Mouse (Mus musculus) yolk sac, embryonic 10.5 days (tissue): ENCODE measurements around the gene Dop1b.
"Not testable (repeated sequence)": the region's sequence is repeated elsewhere in the genome, so short reads cannot be mapped to it uniquely, and the experiment has no call there.

Experiments
- DNase-seq: peaks from one replicate; pipeline ENCODE4 v3.0.0-alpha.2; 2017; ENCODE audit warnings: low spot score

Gene Dop1b

GRCm38 (mm10) chr16:93711411-93712188 is at the start of gene Dop1b:
Gene Dop1b (plus strand): TSS chr16:93711904.
- DNase-seq = peak; percentile 100

GRCm38 (mm10) chr16:93667976-93668375 is 43.7 kb upstream of the Dop1b start:
- no peak for DNase-seq

DNA sequence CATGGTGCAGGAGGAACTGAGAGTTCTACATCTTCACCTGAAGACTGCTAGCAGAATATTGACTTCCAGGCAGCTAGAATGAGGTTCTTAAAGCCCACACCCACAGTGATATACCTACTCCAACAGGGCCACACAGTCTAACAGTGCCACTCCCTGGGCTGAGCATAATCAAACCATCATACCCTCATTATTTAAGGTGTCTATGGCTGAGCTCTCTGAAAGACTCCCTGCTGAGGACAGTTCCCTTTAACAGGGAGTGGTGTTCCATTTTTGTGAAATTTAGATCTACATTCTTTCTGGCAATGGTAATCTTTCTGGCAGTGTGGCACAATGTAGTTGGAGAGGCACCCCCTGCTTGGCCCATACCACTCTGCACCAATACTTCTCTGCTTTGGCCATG is 42.2 kb upstream of the Dop1b start:
- DNase-seq = no peak

- DNase-seq = not testable (repeated sequence)
Observed at GRCm38 (mm10) chr16:93670466-93670865, 41.2 kb upstream of the Dop1b start.

GRCm38 (mm10) chr16:93671064-93671463 is 40.6 kb upstream of the Dop1b start:
- DNase-seq = no peak

DNA sequence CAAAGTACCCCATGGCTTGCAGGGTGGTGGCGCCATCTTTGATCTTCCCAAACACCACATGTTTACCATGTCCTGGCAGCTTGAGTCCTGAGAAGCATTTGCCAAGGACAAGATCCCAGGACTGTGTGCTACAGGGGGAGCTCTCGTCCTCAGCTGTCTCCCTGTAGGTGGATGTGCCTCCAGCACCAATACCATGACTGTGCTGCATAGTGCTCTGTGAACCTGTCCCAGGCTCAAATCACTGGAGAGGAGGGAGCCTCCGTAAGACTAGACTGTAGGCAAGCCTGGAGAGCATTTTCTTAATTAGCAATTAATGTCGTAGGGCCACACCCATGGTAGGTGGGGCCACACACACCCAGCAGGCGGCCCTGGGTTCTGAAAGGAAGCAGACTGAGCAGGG is 35.3 kb upstream of the Dop1b start:
- DNase-seq = no peak

DNA sequence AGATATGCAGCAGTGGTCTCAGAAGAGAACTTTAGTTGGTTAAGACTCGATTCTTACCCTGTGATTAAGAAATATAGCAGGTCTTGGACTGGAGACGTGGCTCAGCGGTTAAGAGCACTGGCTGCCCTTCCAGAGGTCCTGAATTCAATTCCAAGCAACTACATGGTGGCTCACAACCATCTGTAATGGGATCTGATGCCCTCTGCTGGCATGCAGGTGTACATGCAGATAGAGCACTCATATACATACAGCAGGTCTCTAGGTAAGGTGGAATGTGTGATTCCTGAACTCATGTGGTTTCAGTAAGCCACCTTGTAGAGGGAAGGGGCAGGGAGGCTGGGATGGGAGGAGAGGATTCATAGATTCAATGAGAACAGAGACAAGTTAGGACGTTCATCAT is 33.5 kb upstream of the Dop1b start:
- DNase-seq = no peak

DNA sequence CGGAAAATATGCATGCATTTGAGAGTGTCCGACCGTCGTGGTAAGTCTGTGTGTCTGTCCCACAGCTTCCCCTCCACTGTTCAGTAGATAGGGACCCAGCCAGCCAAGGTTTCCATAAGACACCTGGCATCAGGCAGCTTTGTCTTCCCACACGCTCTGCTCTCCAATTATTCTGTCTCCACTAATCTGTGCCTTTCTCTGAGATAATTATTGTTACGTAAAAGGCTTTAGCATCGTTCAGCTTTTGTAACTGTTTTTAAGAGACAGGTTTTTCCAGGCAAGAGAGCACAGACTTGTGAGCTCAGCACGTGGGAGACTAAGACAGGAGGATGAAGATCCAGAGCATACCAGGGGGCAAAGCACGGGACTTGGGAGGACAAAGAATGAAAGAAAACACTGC is 32.5 kb upstream of the Dop1b start:
- no peak for DNase-seq

DNA sequence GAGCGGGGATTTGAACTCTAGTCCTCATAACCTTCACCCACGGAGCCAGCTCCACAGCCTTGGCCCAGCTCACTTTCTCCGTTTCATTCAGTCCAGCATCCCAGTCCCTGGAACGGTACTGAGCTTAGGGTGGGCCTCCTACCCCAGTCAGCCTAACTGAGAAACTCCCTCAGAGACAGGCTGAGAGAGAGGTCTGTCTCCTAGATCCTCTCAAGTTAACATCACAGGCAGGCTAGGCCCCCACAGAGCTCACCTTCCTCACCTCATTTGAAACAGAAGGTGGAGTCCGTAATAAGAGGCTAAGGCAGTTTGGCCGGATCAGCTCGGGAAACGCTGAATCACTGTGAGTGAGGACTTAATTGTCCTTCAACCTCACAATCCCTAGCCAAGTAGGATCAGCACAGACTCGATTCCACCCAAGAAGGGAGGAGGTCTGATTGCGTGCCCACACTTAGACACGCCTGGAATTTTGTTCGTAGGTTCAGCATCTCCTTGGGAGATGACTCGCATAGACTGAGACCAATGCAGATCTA is 29.5 kb upstream of the Dop1b start:
- DNase-seq = no peak

GRCm38 (mm10) chr16:93682689-93683507 is 28.8 kb upstream of the Dop1b start, which contains the start of gene Cbr3:
Gene Cbr3 (plus strand): TSS chr16:93683215.
- DNase-seq = peak; percentile 78

DNA sequence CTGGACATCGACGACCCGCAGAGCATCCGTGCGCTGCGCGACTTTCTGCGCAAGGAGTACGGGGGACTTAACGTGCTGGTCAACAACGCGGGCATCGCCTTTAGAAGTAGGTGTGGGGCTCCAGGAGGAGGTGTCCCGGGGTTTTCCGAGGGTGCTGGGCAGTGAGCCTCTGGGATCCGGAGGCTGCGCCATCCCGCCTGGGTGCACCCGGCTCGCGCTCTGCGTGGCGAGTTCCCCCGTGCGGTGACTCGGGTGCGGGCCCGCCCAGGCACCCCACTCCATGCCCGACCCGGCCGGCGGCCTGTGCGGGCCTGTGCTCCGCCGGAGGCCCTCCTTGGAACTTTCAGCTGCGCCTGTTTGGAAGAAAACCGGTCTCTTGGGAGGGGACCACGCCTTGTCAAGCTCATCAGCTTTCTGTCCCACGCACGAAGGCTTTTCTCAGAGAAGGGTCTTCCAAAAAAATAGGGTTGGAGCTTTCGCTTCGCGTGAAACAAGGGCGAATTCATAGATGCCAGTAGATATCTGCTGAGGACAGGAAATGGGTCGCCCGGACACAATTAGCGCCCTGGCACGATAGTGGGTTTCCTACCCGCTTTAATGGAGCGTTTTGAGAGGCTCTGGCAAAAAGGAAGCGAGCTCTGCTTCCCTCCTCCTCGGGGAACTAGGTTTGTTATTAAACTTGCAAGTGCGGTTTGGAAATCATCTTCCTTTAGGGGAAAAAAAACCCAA is 28.0 kb upstream of the Dop1b start:
- no peak for DNase-seq

DNA sequence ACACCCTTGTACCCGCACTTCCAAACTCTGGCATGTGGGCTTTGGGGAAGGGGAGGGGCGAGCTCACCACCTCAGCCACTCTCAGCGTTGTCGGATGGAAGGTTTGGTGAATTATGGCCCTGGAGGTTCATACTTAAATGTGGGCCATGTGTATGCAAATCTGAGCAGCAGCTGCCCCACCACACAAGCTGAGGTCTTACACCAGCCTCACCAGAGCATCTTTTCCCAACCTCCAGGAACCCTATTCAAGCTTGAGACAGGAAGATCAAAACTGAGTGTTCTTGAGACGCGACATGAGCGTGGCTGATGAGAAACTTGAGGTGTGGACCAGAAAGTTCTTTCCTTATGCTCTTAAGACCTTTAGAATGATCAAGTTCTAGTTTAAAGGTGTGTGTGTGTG is 27.3 kb upstream of the Dop1b start:
- DNase-seq = no peak

GRCm38 (mm10) chr16:93685783-93686182 is 25.9 kb upstream of the Dop1b start:
- not testable (repeated sequence) for DNase-seq

- DNase-seq = no peak
Observed at GRCm38 (mm10) chr16:93686421-93686820, 25.3 kb upstream of the Dop1b start.

GRCm38 (mm10) chr16:93686945-93687344 is 24.8 kb upstream of the Dop1b start:
- peak; percentile 18 for DNase-seq

GRCm38 (mm10) chr16:93691206-93691841 is 20.4 kb upstream of the Dop1b start:
- no peak for DNase-seq

DNA sequence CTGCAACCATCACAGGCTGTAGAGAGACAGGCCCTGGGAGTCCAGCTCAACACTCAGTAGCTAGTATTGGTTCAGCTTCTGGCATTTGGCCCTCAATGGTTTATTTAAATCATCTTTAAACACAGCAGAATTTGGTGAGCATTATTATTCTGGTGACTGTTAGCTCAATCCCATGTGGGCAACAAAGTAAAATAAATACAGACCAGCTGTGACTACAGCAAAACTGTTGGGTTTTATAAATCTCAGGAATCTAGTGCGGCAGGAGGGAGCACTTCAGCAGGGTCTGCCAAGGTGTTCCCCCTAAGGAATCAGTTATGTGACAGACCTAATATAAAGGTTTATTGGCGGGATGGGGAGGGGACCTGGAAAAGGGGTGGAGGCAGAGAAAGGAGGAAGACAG is 19.0 kb upstream of the Dop1b start:
- no peak for DNase-seq

GRCm38 (mm10) chr16:93707116-93707515 is 4.6 kb upstream of the Dop1b start:
- DNase-seq = no peak

GRCm38 (mm10) chr16:93709217-93709616 is 2.5 kb upstream of the Dop1b start:
- no peak for DNase-seq

DNA sequence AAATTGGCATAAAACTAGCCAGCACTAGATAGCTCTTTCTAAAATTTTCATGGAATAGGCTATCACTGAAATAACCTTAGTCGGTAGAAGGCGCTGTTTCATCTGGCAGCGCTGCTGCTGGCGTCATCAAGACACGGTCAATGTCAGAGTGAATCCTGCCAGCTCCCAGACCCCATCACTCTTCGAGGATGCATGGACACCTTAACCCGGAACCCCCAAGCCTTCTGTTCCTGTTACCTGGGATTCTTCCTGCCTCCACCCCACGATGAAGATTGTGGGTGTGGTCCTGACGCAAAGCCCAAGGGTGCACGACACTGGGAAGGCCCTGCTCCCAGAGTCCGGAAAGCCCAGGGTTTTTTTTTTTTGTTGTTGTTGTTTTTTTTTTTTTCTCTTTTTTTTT is 780 bp upstream of the Dop1b start:
- DNase-seq = peak; percentile 80

GRCm38 (mm10) chr16:93712189-93712885 is 633 bp downstream of the Dop1b start:
- no peak for DNase-seq
